In genomic region chr9:120936351-120936750, GRCm38 (mm10) we compare ENCODE assay signal across 8 mouse cellular contexts. TPM values are rescaled to one million over a fixed set of nuclear protein-coding genes. Genes with fewer than 3 reads are reported as not detected.
DNase-seq lines count a peak whose midpoint lies in the region; ATAC-seq and TF ChIP-seq lines count a peak whose summit lies in the region.

No protein-coding gene starts in this region.

- no peaks in the 10 kb centered on the region for H3K36me3 ChIP-seq in forebrain, postnatal 0 days (ENCODE audit: insufficient read depth)
- H3K36me3 ChIP-seq in hindbrain, embryonic 11.5 days (ENCODE audit: control insufficient read depth, insufficient read depth, low read length) = no peaks in the 10 kb centered on the region

- no peaks in the 10 kb centered on the region for H3K9me3 ChIP-seq in forebrain, postnatal 0 days (ENCODE audit: low read length)
- H3K9me3 ChIP-seq in hindbrain, embryonic 11.5 days (ENCODE audit: control insufficient read depth, low read length) = no peaks in the 10 kb centered on the region

- peak overlapping the region; percentile 31; the same call in 1 of the 2 replicates for H3K9ac ChIP-seq in forebrain, postnatal 0 days
- no peak overlapping the region for H3K9ac ChIP-seq in hindbrain, embryonic 11.5 days (ENCODE audit: low read depth, low read length)

- peaks cover 30% of the 10 kb centered on the region for H3K4me1 ChIP-seq in forebrain, postnatal 0 days (ENCODE audit: insufficient read depth)
- H3K4me1 ChIP-seq in hindbrain, embryonic 11.5 days (replicated peaks; ENCODE audit: control insufficient read depth, insufficient read depth, low read length) = peaks cover 5% of the 10 kb centered on the region; the same call in 1 of the 2 replicates

- WGBS in forebrain, postnatal 0 days = 9% methylated on average over 8 of the region's 8 CpGs
- WGBS in hindbrain, embryonic 11.5 days = 30% methylated on average over 8 of the region's 8 CpGs

- TF ChIP-seq CTCF in forebrain, postnatal 0 days (IDR thresholded peaks at IDR 0.05; ENCODE audit: low read depth) = peak; percentile 81
- TF ChIP-seq CTCF in left cerebral cortex, adult 2 months (IDR thresholded peaks at IDR 0.05) = peak; percentile 84

- peak overlapping the region; percentile 90 for H3K4me3 ChIP-seq in forebrain, postnatal 0 days (ENCODE audit: low read depth, low read length)
- peak overlapping the region; percentile 86 for H3K4me3 ChIP-seq in hindbrain, embryonic 11.5 days (ENCODE audit: low read depth, low read length)
- peak overlapping the region; percentile 23 for H3K4me3 ChIP-seq in left cerebral cortex, adult 2 months

- peak; percentile 63 for DNase-seq in right cerebral cortex, adult 18-20 months
- no peak for DNase-seq in right cerebral cortex, postnatal 25 days
- peak; percentile 61 for DNase-seq in cerebellum, adult 9-11 months
- DNase-seq in forebrain, postnatal 0 days = peak; percentile 82
- DNase-seq in hindbrain, embryonic 11.5 days (ENCODE audit: low spot score) = peak; percentile 85
- peak; percentile 50 to 70 for DNase-seq in left cerebral cortex, adult 2 months (ENCODE audit: extremely low spot score in 1 of 2, low spot score in 2 of 2)
- DNase-seq in spleen, adult 12 weeks (ENCODE audit: low spot score) = peak; percentile 40

- H3K4me2 ChIP-seq in forebrain, postnatal 0 days (ENCODE audit: low read depth) = peak overlapping the region; percentile 87
- peak overlapping the region; percentile 74 for H3K4me2 ChIP-seq in hindbrain, embryonic 11.5 days (replicated peaks; ENCODE audit: low read depth, low read length)

- H3K27ac ChIP-seq in forebrain, postnatal 0 days (ENCODE audit: low read depth, low read length) = no peak overlapping the region
- no peak overlapping the region for H3K27ac ChIP-seq in hindbrain, embryonic 11.5 days (ENCODE audit: low read depth, low read length)
- no peak overlapping the region for H3K27ac ChIP-seq in left cerebral cortex, adult 2 months

- no peak for ATAC-seq in forebrain, postnatal 0 days
- no peak for ATAC-seq in hindbrain, embryonic 11.5 days (ENCODE audit: low FRiP score)
- peak; percentile 26; the same call in 1 of the 2 replicates for ATAC-seq in megakaryocyte, adult 5-6 weeks (ENCODE audit: poor library complexity, severe bottlenecking)

- H3K27me3 ChIP-seq in forebrain, postnatal 0 days (ENCODE audit: insufficient read depth, low read length) = no peaks in the 10 kb centered on the region
- no peaks in the 10 kb centered on the region for H3K27me3 ChIP-seq in hindbrain, embryonic 11.5 days (ENCODE audit: control insufficient read depth, insufficient read depth, low read length)

- intact Hi-C loops in left cerebral cortex, adult 2 months (cut with DNase I) = loop anchor here (1.0 to 5.0 kb wide), 3 partner anchors 159 to 333 kb away; no protein-coding TSS in a partner anchor

RNA-seq across cellular contexts. Expression of gene Ctnnb1, which starts 7.3 kb away (rescaled TPM):
- total RNA-seq in forebrain, postnatal 0 days (2014; rRNA removed) = 839 and 1,100 TPM in 2 replicates
- 368 and 388 TPM in 2 replicates for polyA plus RNA-seq in forebrain, postnatal 0 days (2015; fragmentation: Nextera tagmentation; extraction: Ambion mirVana)
- polyA plus RNA-seq in hindbrain, embryonic 11.5 days (2014; fragmentation: Nextera tagmentation; extraction: Ambion mirVana) = 804 and 817 TPM in 2 replicates
- 100 to 1,000 TPM; 452 to 506 TPM for total RNA-seq in left cerebral cortex, adult 2 months (2021)
- 272 and 305 TPM in 2 replicates for total RNA-seq in megakaryocyte, adult 5-6 weeks (2015)
- total RNA-seq in megakaryocyte, adult 5-6 weeks (2017) = 360 and 393 TPM in 2 replicates

Comparison
In these comparisons a context has a peak if more than half of its experiments do, and no peak if none do; other contexts are left out.
1. H3K4me3 ChIP-seq: peak in every context shown above with its lines; median percentile 90 in forebrain, postnatal 0 days; 86 in hindbrain, embryonic 11.5 days; 23 in left cerebral cortex, adult 2 months.